Mouse (Mus musculus) spleen, postnatal 4 days (tissue): ENCODE measurements around the gene Exosc1.
"Not testable (repeated sequence)": the region's sequence is repeated elsewhere in the genome, so short reads cannot be mapped to it uniquely, and the experiment has no call there.

Experiments used
- DNase-seq, 2 experiments: peaks; one replicate each; pipeline ENCODE4 v3.0.0; 2022; ENCODE audit warnings: low spot score in 2 of 2

Exosc1 gene

DNA sequence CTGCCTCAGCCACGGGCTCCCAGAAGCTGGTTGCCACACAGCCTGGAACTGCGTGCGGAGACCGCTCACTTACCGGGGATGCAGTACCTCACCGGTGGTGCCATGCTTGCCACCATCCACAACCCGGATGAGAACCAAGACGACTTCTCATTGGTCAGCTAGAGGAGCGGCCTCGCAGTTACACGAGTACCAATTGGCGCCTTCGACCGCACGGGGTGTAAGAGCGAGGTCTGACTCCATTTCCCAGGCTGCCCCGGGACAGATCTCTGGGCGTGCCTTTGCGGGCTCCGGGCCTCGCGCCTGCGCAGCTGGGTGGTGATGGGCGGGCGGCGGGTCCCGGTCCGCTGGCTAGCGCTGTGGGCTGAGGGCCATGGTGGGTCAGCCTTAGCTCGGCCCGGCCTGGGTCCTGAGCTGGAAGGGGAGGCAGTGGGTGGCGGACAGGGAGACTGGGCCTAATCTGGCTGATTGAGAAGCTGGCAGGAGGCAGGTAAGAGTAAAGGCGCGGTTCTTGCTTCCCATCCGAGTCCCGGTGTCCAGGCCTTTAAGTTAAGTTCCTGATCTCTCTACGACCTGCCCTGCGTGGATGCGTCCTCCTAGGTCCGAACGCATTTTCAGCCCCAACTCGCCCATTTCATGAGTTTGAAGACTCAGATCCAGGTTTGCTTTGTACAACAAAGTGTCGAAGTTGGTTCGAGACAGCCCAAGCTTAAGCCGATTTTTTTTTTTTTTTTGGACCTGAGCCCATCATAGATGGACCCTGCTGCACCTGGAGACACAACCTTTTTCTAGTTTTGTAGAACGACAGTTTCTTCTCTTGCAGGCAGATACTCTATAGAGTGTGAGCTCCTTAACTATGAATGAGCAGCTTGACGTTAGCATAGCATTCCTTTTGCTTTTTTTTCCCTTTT is at the start of gene Exosc1, which contains the start of gene Zdhhc16:
Gene Exosc1, minus strand, starts transcription at position 245 of the 908 bp plus-strand sequence.
Gene Zdhhc16, plus strand, starts transcription at position 302 of the 908 bp plus-strand sequence.
- DNase-seq = peak; percentile 96 to 98

DNA sequence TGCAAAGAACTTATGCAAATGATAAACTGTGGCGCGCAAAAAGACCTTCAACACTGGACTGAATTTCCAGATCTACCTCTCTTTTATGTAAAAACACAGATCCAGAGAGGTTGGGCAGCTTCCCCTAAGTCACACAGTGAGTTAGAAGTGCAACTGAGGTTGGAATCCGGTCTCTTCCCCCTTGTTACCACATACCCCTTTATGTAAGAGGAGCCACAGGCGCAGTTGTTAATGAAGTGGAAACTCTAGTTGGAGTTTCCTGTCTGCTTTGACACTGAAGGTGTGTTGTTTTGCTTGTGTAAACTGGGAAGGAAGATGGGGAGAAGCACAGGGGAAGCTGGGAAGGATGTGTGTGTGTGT is 49.5 kb upstream of the Exosc1 start:
- DNase-seq = no peak

- no peak for DNase-seq
These were observed 48.9 kb upstream of the Exosc1 start for GRCm38 (mm10) chr19:41981931-41982790.

GRCm38 (mm10) chr19:41981595-41981927 is 48.3 kb upstream of the Exosc1 start, which contains the start of gene Ubtd1:
TSS of gene Ubtd1 (plus strand) at chr19:41981763.
- no peak for DNase-seq

DNA sequence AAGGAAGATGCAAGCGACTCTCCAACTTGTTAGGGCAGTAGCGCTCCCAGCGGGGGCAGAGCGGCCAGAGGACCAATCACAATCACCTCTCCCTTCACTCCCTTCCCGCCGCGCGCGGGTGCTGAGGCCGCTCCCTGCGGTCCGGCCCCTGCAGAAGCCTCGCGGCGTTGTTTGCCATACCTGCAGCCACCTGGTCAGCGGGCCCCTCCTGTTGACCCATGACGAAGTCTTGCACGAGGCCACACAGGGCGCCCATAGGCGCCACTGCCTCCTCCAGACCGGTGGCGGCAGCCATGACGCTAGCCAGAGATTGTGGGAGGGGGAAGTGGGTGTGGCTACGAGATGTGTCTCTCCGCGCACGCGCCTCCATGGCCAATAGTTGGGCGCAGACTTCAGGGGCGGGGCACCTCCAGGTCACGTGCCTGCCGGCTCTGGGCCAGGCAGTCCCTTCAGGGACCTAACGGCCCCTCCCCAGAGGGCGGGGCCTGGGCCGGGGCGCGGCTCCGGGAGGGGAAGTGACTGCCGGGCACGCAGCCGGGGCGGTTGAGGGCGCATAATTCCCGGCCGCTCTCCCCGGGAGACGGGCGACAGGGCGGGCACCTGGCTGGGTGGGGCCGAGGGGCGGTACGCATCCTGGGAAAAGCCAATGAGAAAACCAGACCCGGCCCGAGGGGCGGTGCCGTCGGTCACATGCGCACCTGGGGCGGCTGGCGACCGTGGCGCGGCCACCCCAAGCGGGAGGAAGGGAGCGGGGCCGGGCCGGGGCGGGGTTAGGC is 47.8 kb upstream of the Exosc1 start, which contains the start of gene Mms19:
Gene Mms19, minus strand, starts transcription at position 339 of the 776 bp plus-strand sequence.
- peak; percentile 98 to 99 for DNase-seq

DNA sequence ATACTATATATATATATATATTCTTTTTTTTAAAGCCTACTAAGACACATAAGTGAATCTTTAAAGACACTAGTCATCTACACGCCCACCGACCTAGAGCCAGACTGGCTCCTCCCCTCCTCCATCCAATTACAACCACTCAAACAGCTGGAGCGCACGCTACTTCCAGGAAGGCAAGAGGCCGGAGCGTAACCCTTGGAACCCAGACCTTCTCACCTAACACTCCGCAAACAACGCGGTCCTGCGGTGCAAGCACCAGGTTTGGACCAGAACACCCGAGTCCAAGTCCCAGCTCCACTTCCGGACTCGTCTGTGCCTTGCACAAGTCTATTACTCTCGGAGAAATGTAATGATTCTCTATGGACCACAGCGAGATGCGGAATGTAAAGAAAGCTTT is 47.2 kb upstream of the Exosc1 start:
- no peak for DNase-seq

GRCm38 (mm10) chr19:41973891-41974794 is 40.9 kb upstream of the Exosc1 start:
- DNase-seq = no peak

DNA sequence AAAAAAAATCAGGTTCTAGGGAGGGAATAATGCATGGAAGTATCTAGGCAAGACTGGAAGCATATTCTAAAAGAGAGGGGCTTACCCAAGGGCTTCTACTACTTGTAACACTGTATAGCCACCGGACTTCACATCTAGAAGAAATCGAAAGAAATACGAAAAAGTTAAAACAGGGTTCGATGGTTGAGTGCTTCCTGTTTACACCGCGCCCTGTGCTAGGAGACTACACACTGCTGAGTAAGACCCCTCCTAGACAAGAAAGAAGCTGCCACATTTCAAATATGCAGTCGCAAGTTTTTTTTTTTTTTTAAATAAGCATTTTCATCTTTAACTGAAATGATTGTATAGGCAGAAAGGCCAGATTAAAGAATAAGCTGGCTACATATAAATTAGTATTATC is 36.4 kb upstream of the Exosc1 start:
- DNase-seq = no peak

DNA sequence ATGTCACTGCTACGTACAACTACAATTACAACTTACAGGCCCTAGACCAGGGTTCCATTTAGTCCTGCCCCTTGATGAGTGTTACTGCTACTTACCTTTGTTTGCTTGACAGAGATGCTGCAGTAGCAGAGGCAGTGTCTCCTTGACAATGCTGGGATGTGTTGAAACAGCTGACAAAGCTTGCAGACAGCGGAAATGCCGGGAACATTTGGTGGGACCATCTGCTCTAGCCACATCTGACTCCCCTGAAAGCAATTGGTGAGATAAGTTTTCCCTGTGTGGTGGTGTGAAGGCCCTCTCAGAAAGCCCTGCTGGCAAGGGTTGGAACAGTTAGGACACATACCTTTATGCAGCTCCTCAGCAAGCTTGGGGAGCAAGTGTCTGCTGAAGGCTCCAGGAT is 20.4 kb upstream of the Exosc1 start:
- DNase-seq = no peak

DNA sequence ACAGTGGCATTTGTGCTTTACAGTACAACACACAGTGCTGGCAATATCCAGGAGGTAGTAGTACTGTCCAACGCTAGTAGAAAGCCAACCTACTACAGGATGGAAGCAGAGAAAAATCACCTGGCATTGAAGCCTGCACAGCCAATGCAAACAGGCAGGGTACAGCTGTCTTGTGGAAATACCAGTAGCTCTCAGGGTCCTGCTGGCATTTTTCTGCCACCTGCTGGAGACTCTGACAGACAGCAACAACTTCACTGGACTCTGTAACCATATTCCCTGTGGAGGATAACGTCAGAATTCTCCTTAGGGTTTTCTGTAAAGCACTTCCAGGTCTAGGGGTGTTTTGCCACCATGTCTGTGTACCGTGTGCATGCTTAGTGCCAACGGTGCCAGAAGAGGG is 19.1 kb upstream of the Exosc1 start:
- DNase-seq = no peak

GRCm38 (mm10) chr19:41943841-41944240 is 10.6 kb upstream of the Exosc1 start:
- no peak for DNase-seq

DNA sequence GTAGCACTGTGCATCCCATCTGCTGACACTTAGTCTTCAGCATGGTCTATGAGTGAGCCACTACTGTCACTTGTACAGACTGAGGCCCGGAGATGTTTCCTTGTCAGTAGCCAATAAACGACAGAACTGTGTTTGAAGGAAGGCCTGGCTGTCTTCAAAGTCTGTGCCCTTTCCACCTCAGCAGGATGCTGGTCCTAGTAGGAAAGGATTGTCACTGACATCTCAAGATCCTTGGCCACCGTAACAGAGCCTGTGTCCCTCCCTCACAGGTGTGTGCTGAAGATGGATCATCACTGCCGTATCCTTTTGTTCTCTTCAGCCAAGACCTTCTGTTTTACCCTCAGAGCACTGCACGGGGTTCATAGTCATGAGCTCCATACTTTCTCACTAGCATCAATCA is 5.3 kb upstream of the Exosc1 start:
- DNase-seq = no peak

- no peak for DNase-seq
These were observed 2.7 kb upstream of the Exosc1 start for GRCm38 (mm10) chr19:41935921-41936320.

DNA sequence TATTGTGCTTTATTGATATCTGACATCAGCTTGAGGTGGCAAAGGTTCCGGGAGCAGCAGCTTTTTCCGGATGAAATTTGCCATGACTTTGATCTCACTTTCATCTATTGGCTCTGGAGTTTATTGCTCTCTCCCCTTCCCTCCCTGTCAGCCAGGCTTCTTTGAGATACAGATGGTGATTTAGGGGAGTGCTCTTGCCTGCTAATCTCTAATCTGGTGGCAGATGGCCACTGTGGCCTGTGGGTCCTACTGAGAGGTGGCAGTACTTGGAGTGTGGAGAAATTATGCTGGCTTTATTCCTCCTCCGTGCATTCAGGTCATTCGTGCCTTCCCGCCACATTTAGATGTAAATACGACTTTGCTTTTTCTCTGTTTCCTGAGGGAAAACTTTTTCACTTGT is 901 bp upstream of the Exosc1 start:
- DNase-seq = no peak

DNA sequence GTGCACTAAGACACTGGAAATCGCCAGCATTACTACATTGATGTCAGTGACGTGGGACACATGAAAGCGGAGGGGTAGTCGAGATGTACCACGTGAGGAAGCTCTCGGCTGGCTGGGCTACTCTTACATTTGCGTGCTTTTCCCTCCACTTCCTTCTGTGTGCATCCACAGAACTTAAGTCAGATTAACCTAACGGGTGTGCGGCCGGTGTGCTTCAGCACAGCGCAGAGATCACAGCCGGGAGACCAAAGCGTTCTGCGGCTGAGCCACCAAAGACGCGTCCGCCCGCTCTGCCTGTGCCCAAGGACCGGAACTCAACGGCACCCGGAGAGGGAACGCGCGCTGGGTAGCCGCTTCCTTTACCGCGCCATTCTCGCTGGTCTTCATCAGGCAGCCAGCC is 537 bp downstream of the Exosc1 start:
- DNase-seq = no peak

- no peak for DNase-seq
These were observed 12.7 kb downstream of the Exosc1 start for GRCm38 (mm10) chr19:41920412-41921067.

DNA sequence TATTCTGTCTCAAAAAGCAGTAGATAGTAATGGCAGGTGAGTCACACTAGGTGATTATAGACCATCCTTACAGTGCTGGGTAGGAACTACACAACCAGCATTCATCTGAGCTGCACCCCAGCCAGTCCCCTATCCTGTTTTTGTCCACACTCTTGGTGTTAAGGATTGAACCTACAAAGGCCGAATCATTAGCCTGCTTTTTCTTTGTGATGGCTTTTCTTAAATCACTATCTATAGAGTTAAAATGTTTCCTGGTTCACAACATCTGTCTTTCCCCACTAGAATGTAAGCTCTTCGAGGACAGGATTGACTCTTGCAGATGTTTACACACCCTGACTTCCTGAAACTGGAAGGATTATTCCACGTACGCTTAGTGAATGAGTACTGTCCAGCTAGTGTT is 13.8 kb downstream of the Exosc1 start:
- DNase-seq = no peak

GRCm38 (mm10) chr19:41916853-41917252 is 16.4 kb downstream of the Exosc1 start:
- no peak for DNase-seq

DNA sequence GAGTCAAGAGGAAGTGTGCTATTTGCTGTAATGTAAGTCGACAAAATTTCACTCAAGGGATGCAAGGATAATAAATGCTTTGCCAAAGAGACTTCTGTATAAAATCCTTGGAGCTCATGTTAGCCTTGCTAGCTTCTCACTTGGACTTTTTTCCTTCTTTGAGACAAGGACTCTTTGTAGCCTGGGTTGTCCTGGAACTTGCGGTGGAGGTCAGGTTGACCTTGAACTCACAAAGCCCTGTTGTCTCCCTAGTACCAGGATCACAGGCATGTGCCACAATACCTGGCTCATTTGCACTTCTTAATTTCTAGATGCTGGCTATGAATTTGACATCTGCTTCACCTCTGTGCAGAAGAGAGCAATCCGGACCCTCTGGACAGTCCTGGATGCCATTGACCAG is 17.9 kb downstream of the Exosc1 start:
- no peak for DNase-seq

GRCm38 (mm10) chr19:41914592-41914882 is 18.7 kb downstream of the Exosc1 start:
- DNase-seq = not testable (repeated sequence)
